Mouse (Mus musculus): ENCODE data around the gene Cpne2.

DNA sequence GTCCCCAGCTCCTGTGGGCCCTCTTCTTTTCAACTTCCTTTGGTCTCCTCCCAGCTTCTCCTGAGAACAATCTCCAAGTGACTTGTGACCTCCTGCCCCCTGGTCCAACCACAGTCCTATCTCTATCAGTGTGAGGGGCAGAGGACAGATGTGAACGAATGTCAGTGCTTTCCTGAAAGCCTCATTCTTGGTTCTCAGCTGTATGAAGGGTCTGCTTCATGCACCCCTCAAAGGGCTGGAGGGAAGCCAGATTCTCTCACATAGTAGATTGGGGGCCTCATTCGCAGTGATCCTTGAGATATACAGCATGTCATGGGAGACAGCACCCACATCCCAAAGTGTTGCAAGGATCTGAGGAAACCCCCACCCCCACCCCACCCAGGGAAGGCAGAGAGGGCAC lies 44.8 kb upstream of the Cpne2 start:
- no peak for TF ChIP-seq POLR2A (IDR thresholded peaks at IDR 0.05; ENCODE audit: insufficient read depth, low read length)
- TF ChIP-seq CTCF (IDR thresholded peaks at IDR 0.05; ENCODE audit: low read depth, low read length): no peak
